Mouse (Mus musculus) kidney, postnatal 25 days (tissue): Measurements from ENCODE around the gene Ucp2.
"Not testable (repeated sequence)": the region's sequence is repeated elsewhere in the genome, so short reads cannot be mapped to it uniquely, and the experiment has no call there.

Experiments
- DNase-seq, 2 experiments: peaks; one replicate each; pipeline ENCODE4 v3.0.0; 2021; ENCODE audit warnings: mixed read lengths in 2 of 2

Ucp2 gene

GRCm38 (mm10) chr7:100480175-100480574, 13.0 kb upstream of the Ucp2 start:
- DNase-seq: no peak

GRCm38 (mm10) chr7:100482046-100482445, 11.1 kb upstream of the Ucp2 start:
- DNase-seq: not testable (repeated sequence)

- DNase-seq: no peak
Observed at GRCm38 (mm10) chr7:100484493-100484892, 8.6 kb upstream of the Ucp2 start.

DNA sequence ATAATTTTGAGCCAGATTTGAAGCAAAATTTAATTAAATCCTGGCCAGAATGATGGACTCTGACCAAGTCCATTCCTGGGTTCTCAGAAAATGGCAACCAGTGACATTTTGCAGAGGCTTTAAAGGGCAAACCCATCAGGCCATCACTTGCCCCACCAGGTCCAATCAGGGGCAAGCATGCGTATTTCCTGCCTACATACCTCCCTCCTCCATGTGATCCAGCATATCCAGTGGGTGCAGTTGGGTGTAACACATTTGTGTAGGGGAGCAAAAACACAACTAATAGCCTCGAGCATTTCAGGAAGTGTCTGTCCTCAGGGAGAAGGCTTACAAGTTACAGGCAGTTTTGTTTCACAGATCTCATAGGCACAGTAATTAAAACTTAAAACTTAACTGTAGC, 5.8 kb upstream of the Ucp2 start:
- no peak for DNase-seq

DNA sequence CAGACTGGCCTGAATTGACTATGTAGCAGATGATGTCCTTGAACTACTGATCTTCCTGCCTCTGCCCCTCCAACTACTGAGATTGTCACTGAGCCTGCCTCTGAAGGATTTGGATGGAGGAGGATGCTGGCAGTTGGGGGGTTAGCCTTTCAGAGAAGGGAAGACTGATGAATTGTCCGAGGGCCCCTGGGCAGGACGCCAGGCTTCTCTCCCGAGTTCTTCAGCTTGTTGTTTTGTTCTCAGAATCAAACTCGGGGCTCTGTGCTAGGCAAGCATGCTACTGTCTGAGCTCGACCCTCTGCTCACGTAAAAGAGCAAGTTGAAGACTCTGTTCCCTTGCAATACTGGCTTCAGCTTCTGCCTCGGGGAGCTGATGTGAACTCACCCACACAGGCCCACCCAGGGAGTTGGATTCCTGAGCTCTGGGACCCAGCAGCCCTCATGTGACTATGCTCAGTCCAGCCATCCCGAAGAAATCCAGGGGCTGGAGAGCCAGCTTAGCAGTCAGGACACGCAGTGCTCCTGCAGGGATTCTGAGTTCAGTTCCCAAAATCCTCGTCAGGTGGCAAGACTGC, 4.6 kb upstream of the Ucp2 start:
- DNase-seq: no peak

- DNase-seq: peak in 1 of 2 experiments; percentile 81
Observed at GRCm38 (mm10) chr7:100492391-100493116, 583 bp upstream of the Ucp2 start.

GRCm38 (mm10) chr7:100493484-100494414, 612 bp downstream of the Ucp2 start:
- peak; percentile 38 to 60 for DNase-seq

GRCm38 (mm10) chr7:100494415-100494831, 1.3 kb downstream of the Ucp2 start:
- no peak for DNase-seq

GRCm38 (mm10) chr7:100495042-100495441, 1.9 kb downstream of the Ucp2 start:
- peak in 1 of 2 experiments; percentile 55 for DNase-seq

GRCm38 (mm10) chr7:100495581-100496251, 2.6 kb downstream of the Ucp2 start:
- peak; percentile 59 to 89 for DNase-seq

DNA sequence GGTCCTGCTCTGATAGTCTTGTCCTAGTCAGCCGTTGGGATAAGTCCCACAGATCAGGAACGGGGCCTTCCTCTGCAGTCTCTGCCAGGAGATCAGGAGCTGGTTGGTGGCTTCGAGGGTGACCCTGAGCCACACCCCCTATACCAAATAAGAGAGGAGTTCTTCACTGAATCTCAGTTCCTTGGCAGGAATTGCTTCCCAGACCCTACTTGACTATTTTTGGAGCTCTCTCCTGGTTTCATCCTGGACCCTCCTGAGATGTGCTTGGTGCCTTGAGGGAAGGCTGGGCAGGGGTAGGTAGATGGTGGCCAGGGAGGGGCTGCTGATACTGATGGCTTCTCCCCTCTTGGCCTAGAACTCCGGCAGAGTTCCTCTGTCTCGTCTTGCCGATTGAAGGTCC, 3.2 kb downstream of the Ucp2 start:
- peak in 1 of 2 experiments; percentile 38 for DNase-seq

- peak in 1 of 2 experiments; percentile 32 for DNase-seq
Observed at GRCm38 (mm10) chr7:100496791-100497190, 3.7 kb downstream of the Ucp2 start.

DNA sequence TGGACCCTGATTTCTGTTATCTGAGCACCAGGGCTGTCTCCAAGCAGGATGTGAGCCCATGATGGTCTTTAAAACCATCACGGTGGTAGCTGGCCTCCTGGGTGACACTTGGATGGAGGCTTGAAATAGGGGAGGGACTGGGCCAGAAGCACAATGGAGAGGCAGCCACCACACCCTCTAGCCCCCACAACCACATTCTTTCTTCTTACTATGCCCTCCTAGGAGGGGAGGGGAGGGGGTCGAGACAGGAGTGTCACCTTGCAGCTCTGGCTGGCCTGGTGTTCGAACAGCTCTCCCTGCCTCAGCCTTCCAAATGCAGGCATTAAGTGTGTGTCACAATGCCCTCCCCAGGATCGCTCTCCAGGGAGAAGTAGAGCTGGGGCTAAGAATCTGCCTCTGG, 4.3 kb downstream of the Ucp2 start:
- DNase-seq: no peak

DNA sequence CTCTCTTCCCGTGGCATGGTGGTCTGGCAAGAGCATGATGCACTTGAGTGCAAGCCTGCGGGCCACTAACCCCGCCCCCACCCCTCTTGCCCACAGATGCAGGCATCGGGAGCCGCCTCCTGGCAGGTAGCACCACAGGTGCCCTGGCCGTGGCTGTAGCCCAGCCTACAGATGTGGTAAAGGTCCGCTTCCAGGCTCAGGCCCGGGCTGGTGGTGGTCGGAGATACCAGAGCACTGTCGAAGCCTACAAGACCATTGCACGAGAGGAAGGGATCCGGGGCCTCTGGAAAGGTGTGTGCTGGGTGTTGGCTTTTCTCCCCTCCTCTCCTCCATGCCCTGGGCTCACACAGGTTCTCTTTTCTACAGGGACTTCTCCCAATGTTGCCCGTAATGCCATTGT, 4.8 kb downstream of the Ucp2 start:
- DNase-seq: no peak

GRCm38 (mm10) chr7:100499465-100499864, 6.3 kb downstream of the Ucp2 start:
- DNase-seq: no peak

GRCm38 (mm10) chr7:100500276-100500977, 7.3 kb downstream of the Ucp2 start:
- DNase-seq: peak; percentile 33 to 58

DNA sequence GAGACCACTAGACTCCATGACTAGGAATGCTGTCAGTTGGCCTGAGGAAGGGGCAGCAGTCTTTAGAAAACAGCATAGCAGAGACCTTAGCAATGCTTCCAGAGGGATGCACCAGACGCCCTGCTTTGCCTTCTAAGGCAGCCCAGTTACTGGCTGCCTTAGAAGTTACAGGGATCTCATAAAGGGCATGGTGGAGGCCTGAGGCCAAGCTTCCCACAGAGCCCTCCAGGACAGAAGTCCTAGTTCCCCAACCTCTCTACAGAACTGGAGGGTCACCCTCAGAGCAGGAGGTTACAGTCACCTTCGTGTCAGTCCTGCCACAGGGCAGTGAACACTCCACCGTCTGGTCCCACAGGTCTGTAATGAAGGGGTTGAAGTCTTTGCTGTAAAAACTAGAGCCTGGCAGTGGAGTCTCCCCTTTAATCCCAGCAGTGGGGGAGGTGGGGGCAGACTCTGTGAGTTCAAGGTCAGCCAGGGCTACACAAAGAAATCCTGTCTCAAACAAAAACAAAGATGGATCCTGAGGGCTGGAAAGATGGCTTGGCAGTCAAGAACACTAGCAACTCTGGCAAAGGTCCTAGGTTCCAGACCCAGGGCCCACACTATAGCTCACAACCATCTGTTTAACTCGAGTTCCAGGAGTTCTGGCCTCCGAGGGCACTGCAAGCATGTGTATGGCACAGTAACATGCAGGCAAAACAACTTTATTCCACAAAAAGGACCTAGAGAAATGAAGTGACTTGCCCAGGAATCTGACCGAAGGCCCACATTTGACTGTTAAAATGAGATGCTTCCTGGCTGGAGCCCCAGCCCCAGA, 8.1 kb downstream of the Ucp2 start:
- no peak for DNase-seq

DNA sequence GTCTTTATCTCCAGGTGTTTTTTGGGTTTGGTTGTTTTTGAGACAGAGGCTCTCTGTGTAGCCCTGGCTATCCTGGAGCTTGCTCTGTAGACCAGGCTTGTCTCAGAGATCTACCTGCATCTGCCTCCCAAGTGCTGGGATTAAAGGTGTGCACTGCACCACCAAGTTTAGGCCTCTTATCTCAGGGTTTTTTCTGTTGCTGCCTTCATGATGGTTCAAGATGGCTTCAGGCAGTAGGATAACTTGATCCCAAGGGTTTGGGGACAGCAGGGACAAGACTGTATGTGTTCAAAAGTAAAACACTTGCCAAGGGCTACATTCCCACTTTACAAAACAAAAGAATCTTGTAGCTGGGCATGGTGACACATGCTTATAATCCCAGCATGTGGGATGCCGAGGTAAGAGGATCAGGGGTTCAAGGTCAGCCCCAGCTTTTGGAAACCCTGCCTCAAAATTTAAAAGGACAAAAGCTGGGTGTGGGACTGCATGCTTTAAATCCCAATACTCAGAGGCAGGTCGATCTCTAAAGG, 8.8 kb downstream of the Ucp2 start:
- no peak for DNase-seq

DNA sequence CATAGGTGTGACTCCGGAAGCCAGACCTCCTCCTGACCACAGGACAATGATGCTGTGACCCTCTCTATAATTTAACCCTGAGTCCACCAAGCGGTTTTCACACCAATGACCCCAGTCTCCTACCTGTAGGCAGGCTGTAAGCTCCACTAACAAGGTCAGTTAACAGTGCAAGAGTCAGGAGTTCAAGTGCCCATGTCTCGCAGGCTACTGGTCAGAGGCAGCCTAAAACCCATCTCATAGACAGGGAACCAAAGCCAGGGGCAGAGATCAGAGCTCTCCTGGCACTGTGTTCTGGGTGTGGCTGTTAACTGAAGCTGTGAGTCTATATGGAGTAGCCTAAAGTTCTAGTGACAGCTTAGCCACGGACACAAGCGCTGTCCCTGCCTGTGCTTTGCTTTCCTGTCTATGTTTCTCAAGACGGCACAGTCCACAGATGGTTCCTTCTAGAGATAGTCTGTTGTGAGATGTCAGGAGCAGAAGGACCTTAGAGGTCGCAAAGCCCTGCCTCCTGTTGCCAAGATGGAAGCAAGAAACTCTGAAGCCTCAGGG, 9.3 kb downstream of the Ucp2 start:
- DNase-seq: no peak

GRCm38 (mm10) chr7:100503076-100503475, 9.9 kb downstream of the Ucp2 start:
- no peak for DNase-seq
